Mouse (Mus musculus): ENCODE results near the gene Npat. TPM values are rescaled to one million over a fixed set of nuclear protein-coding genes. Genes with fewer than 3 reads are reported as not detected.

Npat gene
- polyA plus RNA-seq, 1 experiment: 1.8 TPM

DNA sequence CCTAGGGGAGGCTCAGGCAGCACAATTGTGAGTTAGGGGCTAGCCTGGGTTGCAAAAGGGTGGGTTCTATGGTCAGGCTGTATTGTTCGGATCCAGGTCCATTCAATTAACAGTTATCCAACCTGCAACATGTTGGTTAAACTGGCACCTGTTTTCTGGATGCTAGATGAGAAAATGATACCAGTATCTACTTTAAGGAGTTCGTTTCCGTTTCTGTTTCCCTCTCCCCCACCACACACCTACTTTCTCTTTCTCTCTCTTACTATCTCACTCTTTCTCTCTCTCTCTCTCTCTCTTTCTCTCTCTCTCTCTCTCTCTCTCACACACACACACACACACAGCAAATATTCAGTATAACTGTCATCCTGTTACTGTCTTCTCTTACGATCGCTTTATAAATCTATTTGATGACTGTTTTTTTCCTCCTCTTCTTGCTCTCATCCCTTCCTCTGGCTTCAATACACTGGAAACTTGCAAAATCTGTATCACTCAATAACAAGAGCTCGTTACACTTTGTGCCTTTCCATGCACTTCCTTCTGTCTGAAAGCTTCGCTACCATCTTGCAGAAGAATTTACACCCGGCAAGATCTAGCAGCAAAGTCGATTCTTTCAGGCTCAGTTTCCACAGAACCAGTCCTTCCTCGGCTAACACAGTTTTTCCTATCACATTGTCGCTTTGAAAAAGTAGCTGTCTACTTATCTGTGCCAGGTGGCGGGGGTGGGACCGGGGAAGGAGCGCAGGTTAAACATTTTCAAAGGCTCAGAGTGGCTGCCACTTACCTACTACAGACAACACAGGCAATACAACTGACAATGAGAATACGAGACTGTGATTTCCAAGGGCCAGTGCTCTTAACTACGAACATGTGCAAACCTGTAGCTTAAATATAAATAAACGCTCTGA, 1.2 kb upstream of the Npat start:
- Histone ChIP-seq H3K4me2 (ENCODE audit: low read depth) (peak overlapping the region; percentile 84), H3K27me3 (ENCODE audit: control insufficient read depth, insufficient read depth, insufficient read length) (no peaks in the 10 kb centered on the region), H3K79me2 (ENCODE audit: control insufficient read depth, insufficient read depth) (peaks cover 37% of the 10 kb centered on the region), H3K4me3 (peak overlapping the region; percentile 87), H3ac (ENCODE audit: control insufficient read depth, insufficient read length) (peak overlapping the region; percentile 39), H3K36me3 (ENCODE audit: control insufficient read depth, insufficient read depth) (no peaks in the 10 kb centered on the region)
- TF ChIP-seq CEBPB (IDR thresholded peaks at IDR 0.05; ENCODE audit: insufficient read depth, poor library complexity, severe bottlenecking): no peak
- TF ChIP-seq TCF12 (IDR thresholded peaks at IDR 0.05; ENCODE audit: insufficient read depth, poor library complexity, severe bottlenecking): no peak
- TF ChIP-seq MYOD1 (IDR thresholded peaks at IDR 0.05; ENCODE audit: control insufficient read depth in 1 of 3, insufficient read length in 2 of 3, low read depth in 2 of 3): no peak
- no peak for TF ChIP-seq E2F4 (IDR thresholded peaks at IDR 0.05; ENCODE audit: insufficient read depth)
- TF ChIP-seq REST (IDR thresholded peaks at IDR 0.05; ENCODE audit: insufficient read depth, insufficient read length): no peak
- TF ChIP-seq TCF3 (IDR thresholded peaks at IDR 0.05; ENCODE audit: insufficient read length, low read depth): no peak
- no peak for TF ChIP-seq MYOG (IDR thresholded peaks at IDR 0.05; ENCODE audit: control insufficient read depth in 1 of 3, insufficient read depth in 1 of 3, insufficient read length in 2 of 3, low read depth in 2 of 3)
- no peak for TF ChIP-seq MAX (IDR thresholded peaks at IDR 0.05; ENCODE audit: low read depth)
- no peak for TF ChIP-seq SRF (IDR thresholded peaks at IDR 0.05; ENCODE audit: control insufficient read depth, insufficient read length, low read depth)
- no peak for TF ChIP-seq USF1 (IDR thresholded peaks at IDR 0.05; ENCODE audit: low read depth)
- TF ChIP-seq POLR2A (IDR thresholded peaks at IDR 0.05; ENCODE audit: insufficient read length, low read depth): no peak
- TF ChIP-seq POLR2AphosphoS2 (IDR thresholded peaks at IDR 0.05; ENCODE audit: insufficient read length, low read depth): no peak

DNA sequence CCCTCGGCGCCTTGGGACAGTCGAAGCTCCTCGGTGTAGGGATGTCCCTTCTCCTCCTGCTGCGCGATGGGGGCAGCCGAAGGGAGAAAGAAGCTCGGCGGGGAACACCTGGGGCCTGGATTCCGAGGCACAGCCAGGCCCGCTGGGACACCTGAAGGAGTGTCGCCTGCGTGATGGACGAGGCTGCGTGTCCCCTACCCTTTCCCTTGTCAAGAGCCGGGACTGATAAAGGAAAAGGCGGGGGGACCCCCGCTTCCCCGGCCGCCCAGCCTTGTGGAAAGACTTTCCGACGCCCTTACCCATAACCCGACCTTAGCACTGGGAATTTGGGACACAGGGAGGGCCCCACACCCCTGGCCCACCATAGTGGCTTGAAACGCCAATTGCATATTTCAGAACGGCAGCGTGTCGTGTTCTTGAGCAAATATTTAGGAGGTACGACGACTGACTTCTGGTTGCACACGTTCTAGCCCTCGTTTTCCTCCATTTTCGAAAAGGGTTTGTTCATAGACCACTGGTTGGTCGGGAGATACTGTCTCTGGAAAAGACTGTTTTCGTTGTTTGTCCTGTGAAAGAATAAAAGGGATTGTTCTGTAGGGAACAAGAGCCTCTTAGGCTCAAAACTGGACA, 604 bp downstream of the Npat start:
- Histone ChIP-seq H3K79me2 (ENCODE audit: control insufficient read depth, insufficient read depth) (peaks cover 55% of the 10 kb centered on the region), H3ac (ENCODE audit: control insufficient read depth, insufficient read length) (peak overlapping the region; percentile 39), H3K4me2 (ENCODE audit: low read depth) (peak overlapping the region; percentile 95), H3K27me3 (ENCODE audit: control insufficient read depth, insufficient read depth, insufficient read length) (no peaks in the 10 kb centered on the region), H3K4me3 (peak overlapping the region; percentile 87), H3K36me3 (ENCODE audit: control insufficient read depth, insufficient read depth) (no peaks in the 10 kb centered on the region)
- no peak for TF ChIP-seq E2F4 (IDR thresholded peaks at IDR 0.05; ENCODE audit: insufficient read depth)
- TF ChIP-seq MYOG (IDR thresholded peaks at IDR 0.05; ENCODE audit: control insufficient read depth in 1 of 3, insufficient read depth in 1 of 3, insufficient read length in 2 of 3, low read depth in 2 of 3): no peak

DNA sequence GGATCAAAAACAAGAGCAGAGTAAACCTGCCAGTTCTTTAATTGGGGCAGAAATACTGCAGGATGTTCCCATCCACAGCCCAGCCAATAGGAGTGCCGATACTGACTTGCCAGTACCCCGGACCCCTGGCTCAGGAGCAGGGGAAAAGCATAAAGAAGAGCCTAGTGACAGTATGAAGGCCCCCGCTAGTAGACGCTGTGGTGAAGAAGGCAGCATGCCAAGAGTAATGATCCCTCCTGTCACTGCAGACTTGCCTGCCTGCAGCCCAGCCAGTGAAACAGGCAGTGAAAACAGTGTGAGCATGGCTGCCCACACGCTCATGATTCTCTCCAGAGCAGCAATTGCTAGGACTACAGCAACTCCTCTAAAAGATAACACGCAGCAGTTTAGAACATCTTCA, 33.8 kb downstream of the Npat start:
- Histone ChIP-seq H3ac (ENCODE audit: control insufficient read depth, insufficient read length) (no peak overlapping the region), H3K4me3 (no peak overlapping the region), H3K36me3 (ENCODE audit: control insufficient read depth, insufficient read depth) (peaks cover 37% of the 10 kb centered on the region), H3K27me3 (ENCODE audit: control insufficient read depth, insufficient read depth, insufficient read length) (no peaks in the 10 kb centered on the region), H3K4me2 (ENCODE audit: low read depth) (no peak overlapping the region), H3K79me2 (ENCODE audit: control insufficient read depth, insufficient read depth) (no peaks in the 10 kb centered on the region)
- TF ChIP-seq POLR2A (IDR thresholded peaks at IDR 0.05; ENCODE audit: insufficient read length, low read depth): no peak

DNA sequence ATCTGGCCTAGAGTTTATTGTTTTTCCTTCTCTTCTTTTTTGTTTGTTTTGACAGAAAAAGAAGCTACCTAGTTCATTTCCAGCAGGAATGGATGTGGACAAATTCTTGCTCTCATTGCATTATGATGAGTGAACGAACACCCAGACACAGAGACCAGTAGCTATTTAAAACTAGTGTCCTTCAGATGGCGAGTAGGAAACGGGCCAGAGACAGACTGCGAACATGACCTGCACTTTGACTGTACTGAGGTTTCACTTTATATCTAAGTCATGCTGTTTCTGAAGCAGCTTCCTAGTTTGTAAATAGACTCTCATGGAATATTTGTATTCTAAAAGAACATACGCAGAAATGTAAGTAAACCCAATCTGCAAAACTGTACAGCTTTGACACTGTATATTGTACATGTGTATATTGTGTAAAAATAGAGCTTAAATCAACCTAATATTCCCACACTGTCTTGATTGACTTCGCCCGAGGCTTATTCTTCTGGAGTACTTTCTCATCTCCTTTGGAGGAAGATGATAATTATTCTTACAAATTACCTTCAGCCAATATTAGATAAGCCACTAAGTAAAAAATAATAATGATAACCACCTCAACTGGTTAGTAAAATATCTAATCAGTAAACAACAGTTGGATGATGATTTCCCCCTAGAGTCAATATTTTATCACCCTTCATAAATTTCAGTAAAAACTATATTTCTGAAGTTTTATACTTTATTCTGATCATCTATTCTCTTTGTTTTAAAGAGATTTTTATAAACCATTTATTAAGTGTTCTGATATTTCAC, 35.9 kb downstream of the Npat start:
- Histone ChIP-seq H3ac (ENCODE audit: control insufficient read depth, insufficient read length) (no peak overlapping the region), H3K4me2 (ENCODE audit: low read depth) (no peak overlapping the region), H3K36me3 (ENCODE audit: control insufficient read depth, insufficient read depth) (peaks cover 32% of the 10 kb centered on the region), H3K27me3 (ENCODE audit: control insufficient read depth, insufficient read depth, insufficient read length) (no peaks in the 10 kb centered on the region), H3K4me3 (no peak overlapping the region), H3K79me2 (ENCODE audit: control insufficient read depth, insufficient read depth) (no peaks in the 10 kb centered on the region)
- TF ChIP-seq MYOD1 (IDR thresholded peaks at IDR 0.05; ENCODE audit: control insufficient read depth in 1 of 3, insufficient read length in 2 of 3, low read depth in 2 of 3) (no peak), MAX (IDR thresholded peaks at IDR 0.05; ENCODE audit: low read depth) (no peak), USF1 (IDR thresholded peaks at IDR 0.05; ENCODE audit: low read depth) (no peak), REST (IDR thresholded peaks at IDR 0.05; ENCODE audit: insufficient read depth, insufficient read length) (no peak), TCF3 (IDR thresholded peaks at IDR 0.05; ENCODE audit: insufficient read length, low read depth) (no peak), SRF (IDR thresholded peaks at IDR 0.05; ENCODE audit: control insufficient read depth, insufficient read length, low read depth) (no peak), POLR2A (IDR thresholded peaks at IDR 0.05; ENCODE audit: insufficient read length, low read depth) (no peak), MYOG (IDR thresholded peaks at IDR 0.05; ENCODE audit: control insufficient read depth in 1 of 3, insufficient read depth in 1 of 3, insufficient read length in 2 of 3, low read depth in 2 of 3) (no peak), E2F4 (IDR thresholded peaks at IDR 0.05; ENCODE audit: insufficient read depth) (no peak), TCF12 (IDR thresholded peaks at IDR 0.05; ENCODE audit: insufficient read depth, poor library complexity, severe bottlenecking) (no peak), POLR2AphosphoS2 (IDR thresholded peaks at IDR 0.05; ENCODE audit: insufficient read length, low read depth) (no peak), CEBPB (IDR thresholded peaks at IDR 0.05; ENCODE audit: insufficient read depth, poor library complexity, severe bottlenecking) (no peak)
